Mouse (Mus musculus) heart, postnatal 36 days (tissue): Measurements from ENCODE around the gene Lrfn1. TPM values are rescaled to one million over a fixed set of nuclear protein-coding genes. Genes with fewer than 3 reads are reported as not detected.

Experiments used
- DNase-seq, 2 experiments: peaks; one replicate each; pipeline ENCODE4 v3.0.0; 2021 to 2022
- intact Hi-C: fragments of 180-260 bp; cut with DNase I; formaldehyde crosslinking; loops from one replicate; pipeline ENCODE4 v1.15.1; 2025
- total RNA-seq, 2 experiments: library from RNA; stranded (reverse); gene quantifications; 2 replicates each; pipeline ENCODE4 v1.2.3; 2021

Gene Lrfn1
- total RNA-seq: under 1 TPM; 0.38 to 0.86 TPM

DNA sequence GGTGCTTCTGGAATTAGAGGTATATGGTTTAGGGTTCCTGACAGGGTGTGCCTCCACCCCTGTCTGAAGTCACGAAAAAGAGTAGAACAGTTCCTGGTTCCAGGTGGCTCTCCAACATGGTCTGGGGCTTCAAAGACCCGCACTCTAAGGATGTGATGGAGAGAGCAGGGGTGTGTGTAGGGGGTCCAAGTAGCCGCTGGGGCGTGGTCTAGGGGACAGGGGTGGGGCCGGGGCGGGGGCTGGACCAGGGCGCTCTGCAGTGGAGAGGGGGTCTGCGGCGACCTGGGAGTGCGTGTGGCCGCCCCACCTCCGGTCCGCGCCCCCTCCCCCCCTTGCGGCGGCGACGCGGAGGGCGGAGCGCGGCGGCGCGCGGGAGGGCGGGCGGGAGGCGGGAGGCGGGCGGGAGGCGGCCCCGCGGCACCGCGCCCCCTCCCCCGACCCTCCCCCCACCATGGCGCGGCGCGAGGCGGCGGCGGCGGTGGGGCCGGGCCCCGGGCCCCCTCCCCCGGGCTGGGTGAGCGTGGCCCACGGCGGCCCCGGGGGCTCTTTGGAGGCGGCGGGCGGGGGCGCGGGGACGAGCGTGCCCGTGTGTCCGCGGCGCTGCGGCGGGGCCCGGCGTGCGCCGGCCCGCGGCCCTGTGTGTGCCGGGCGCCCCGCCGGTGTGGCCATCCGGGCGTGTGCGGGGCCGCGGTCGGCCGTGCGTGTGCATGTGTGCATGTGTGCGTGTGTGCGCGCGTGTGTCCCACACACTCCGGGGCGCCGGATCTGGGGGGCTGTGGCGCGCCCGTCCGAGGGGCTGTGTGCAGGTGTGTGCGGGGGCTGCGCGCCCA is at the start of gene Lrfn1:
TSS of gene Lrfn1 (plus strand) at position 450 of the 830 bp plus-strand sequence.
- intact Hi-C loops: no loop called here
- no peak for DNase-seq

DNA sequence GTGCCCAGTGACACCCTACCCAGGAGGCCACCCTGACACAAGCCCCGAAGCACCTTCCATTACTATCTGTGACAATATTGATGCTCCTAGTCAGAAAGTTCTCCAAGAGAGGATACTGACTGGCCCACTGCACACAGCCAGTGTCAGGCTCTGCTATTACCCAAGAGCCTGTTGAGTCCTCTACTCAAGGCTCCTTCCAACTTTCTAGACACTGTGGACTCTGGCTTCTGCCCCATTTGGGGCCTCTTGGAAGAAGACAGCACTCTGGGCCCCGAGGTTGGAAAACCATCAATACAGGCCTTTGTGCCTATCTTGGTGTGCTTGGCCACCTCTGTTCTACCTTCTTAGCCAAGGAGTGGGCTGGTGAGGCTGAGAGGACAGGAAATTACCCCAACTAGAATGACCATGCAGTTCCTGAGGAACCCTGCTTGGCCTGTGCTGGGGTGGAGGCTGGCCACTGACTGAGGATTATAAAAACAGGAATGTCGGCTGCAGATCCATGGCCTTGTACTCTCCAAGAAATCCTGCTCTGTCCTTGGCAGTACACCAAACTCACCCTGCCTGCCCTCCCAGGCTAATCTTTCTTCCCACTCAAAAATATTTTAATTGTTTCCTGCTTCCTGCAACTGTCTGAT is 40.8 kb upstream of the Lrfn1 start:
- peak; percentile 65 for DNase-seq

GRCm38 (mm10) chr7:28412826-28413225 is 39.0 kb upstream of the Lrfn1 start:
- DNase-seq: no peak
- intact Hi-C loops: no loop called here

More for the DNA sequence above, 40.8 kb upstream of the Lrfn1 start:
- intact Hi-C loops: no loop called here

GRCm38 (mm10) chr7:28417368-28417767 is 34.4 kb upstream of the Lrfn1 start:
- intact Hi-C loops: no loop called here

GRCm38 (mm10) chr7:28418096-28418670 is 33.6 kb upstream of the Lrfn1 start:
- intact Hi-C loops: no loop called here
- peak; percentile 61 to 65 for DNase-seq

More at GRCm38 (mm10) chr7:28417368-28417767, 34.4 kb upstream of the Lrfn1 start:
- no peak for DNase-seq

GRCm38 (mm10) chr7:28419416-28419815 is 32.4 kb upstream of the Lrfn1 start:
- DNase-seq: no peak
- intact Hi-C loops: no loop called here

DNA sequence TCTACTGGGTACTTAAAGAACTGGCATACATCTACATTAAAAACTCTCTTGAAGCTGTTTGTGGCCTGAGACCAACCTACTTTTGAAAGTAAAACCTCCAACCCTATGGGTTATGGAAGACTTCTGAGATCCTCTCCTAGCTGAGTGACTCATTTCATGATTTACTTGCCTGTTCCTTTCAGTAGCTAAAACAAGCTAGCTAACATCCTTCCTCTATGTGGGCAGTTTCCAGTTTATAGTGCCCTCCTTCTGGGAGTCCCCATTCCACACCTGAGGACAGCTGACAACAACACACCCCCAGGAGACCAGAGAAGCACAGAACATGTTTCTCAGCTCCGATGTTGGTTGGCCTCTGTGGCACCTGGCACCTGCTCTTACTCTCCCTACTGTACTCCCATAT is 28.8 kb upstream of the Lrfn1 start:
- DNase-seq: no peak
- intact Hi-C loops: no loop called here

- intact Hi-C loops: no loop called here
- DNase-seq: no peak
These were observed 24.0 kb upstream of the Lrfn1 start for GRCm38 (mm10) chr7:28427738-28428137.

DNA sequence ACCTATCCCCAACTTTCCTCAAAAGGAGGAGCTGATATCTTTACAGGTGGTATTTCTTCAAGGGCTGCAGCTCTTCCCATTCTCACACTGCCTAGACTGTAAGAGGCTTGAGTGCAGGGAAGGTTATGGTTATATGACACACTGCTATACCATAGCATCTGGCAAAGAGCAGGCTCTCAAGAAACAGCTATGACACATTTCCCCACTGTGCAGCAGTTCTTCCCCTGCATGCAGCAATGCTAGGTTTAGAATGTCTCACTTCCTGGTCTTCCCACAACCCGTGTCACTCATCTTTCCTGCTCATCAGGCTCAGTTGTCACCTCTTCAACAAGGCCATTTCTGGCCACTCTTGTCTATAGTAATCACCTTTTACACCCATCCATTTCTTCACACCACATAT is 21.3 kb upstream of the Lrfn1 start:
- intact Hi-C loops: no loop called here
- no peak for DNase-seq

GRCm38 (mm10) chr7:28432252-28432651 is 19.5 kb upstream of the Lrfn1 start:
- intact Hi-C loops: no loop called here
- DNase-seq: no peak

DNA sequence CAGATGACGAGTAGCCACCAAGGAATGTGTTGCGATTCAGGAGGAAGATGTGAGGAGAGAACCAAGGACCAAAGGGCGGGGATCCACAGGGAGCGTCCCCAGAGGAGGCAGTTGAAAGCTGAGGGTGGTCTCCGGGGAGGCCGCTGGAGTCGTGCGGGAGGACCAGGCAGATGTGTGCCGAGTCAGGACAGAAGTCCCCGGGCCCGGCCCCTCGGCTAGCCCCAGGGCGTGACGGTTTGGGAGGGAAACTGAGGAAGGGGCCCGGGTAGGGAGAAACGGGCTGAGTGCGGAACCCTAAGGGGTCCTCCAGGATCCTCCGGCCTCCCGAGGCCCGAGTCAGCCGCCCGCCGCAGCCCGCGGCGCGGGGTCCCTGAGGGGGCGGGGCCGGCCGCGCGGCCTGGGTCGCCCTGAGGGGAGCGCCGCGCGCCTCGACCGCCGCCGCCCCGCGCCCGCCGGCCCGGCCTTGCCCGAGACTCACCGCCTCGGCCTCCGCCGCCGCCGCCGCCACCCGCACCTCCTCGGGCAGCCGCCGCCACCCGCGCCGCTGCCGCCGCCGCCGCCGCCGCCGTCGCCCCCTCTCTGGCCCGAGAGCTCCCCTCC is 16.0 kb upstream of the Lrfn1 start:
- DNase-seq: no peak
- intact Hi-C loops: loop anchor here (2.0 kb wide), 2 partner anchors 43 to 165 kb away; partner anchors contain the start of genes Med29 and Paf1

GRCm38 (mm10) chr7:28436271-28436904 is 15.4 kb upstream of the Lrfn1 start:
- intact Hi-C loops: loop anchor here (2.0 kb wide), 1 partner anchor 164 kb away; no protein-coding TSS in a partner anchor
- peak; percentile 99 to 100 for DNase-seq

DNA sequence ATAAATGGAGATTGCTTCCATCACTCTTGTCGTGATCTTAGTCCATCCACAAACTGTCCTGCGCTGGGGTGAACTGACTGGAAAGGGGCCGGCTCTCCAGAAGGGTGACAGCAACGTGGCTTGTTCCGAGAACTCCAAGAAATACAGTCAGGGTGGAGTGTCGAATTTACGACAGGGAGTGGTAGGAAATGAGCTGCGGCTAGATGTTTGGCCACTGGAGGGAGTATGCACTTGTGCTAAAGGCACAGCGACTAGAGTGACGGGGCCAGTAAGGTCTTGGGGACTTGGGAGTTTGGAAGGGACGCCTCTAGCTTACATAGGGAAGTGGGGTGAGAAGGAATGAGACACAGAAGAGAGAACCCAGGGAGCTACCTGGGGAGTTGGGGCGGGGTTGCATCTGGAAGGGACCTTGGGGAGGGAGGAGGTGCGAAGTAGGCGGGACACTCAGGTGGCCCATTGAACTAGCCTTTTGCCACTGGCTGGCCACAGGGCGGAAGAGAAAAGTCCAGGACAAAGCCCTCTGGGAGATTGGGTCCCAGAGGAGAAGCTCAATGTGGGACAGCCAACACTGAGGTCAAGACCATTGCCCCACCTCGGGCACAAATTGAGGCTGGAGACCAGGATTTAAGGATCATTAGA is 14.7 kb upstream of the Lrfn1 start, which contains the start of gene Gmfg:
TSS of gene Gmfg (plus strand) at position 516 of the 639 bp plus-strand sequence.
- intact Hi-C loops: loop anchor here (2.0 kb wide), 1 partner anchor 164 kb away; no protein-coding TSS in a partner anchor

DNA sequence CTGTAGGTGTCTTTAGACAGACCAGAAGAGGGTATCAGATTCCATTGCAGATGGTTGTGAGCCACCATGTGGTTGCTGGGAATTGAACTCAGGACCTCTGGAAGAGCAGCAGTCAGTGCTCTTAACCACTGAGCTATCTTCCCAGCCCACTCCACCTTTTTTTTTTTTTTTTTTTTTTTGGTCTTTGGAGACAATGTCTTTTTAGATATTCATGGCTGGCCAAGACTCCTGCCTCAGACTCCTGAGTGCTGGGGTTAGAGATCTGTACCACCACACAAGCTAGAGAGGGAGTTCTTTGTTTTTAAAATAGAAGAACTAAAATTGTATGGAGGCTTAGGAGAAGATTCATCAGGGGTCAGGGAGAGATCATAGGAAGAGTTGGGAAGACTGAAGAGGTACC is 13.8 kb upstream of the Lrfn1 start:
- intact Hi-C loops: loop anchor here (2.0 kb wide), 1 partner anchor 163 kb away; no protein-coding TSS in a partner anchor
- no peak for DNase-seq

More for the DNA sequence above, 14.7 kb upstream of the Lrfn1 start, which contains the start of gene Gmfg:
- DNase-seq: peak in 1 of 2 experiments; percentile 75

DNA sequence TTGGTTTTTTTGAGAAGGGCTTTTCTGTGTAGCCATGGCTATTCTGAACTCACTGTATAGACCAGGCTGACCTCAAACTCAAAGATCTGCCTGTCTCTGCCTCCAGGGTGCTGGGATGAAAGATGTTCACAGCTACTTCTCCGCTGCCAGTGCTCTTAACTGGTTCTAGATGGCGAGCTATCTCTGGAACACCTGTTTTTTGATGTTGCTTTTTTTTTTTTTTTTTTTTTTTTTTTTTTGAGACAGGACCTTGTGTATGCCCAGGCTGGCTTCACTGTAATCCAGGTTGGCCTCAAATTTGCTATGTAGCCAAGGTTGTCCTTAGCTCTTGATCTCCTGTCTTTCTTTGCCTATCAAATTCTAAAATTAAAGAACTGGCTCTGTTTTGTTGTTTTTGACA is 13.0 kb upstream of the Lrfn1 start:
- no peak for DNase-seq
- intact Hi-C loops: no loop called here

GRCm38 (mm10) chr7:28440739-28441138 is 11.0 kb upstream of the Lrfn1 start:
- DNase-seq: peak; percentile 34 to 38
- intact Hi-C loops: no loop called here

DNA sequence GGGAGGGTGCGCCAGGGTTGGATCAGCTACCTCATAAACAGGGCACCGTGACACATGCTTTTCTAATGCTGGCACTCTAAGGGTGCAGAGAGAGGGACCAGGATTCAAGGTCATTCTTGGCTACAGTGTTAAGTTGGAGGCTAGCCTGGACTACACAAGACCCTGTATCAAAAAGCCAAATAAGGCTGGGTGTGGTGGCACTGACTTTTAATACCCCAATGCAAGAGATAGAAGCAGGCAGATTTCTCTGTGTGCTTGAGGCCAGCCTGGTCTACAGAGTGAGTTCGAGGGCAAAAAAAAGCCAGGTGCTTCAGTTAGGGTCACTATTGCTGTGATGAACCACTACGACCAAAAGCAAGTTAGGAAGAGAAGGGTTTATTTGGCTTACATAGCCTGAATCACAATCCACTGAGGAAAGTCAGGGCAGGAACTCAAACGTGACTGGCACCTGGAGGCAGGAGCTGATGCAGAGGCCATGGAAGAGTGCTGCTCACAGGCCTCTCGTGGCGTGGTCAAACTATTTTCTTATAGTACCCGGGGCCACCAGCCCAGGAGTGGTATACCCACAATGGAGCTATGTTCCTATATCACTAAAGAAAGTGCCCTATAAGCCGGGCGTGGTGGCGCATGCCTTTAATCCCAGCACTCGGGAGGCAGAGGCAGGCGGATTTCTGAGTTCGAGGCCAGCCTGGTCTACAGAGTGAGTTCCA is 9.8 kb upstream of the Lrfn1 start:
- intact Hi-C loops: no loop called here

DNA sequence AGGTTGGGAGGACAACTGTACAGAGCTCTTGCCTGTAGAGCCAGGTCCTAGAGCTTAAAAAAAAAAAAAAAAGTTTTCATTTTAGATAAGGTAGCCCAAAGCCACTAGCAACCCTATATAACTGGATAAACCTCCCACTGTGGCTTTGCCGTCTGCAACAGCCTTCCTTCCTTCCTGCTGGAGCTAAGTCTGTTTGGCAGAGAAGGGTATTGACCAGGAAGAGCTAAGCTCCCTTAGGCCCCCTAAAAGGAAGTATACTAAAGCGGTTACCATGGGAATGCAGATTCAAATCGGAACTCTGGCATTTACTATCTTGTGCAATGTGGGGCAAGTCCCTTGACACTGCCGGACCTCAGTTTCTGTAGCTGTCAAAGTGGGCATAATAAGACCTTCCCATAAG is 9.1 kb upstream of the Lrfn1 start:
- intact Hi-C loops: no loop called here
- DNase-seq: no peak

More for the DNA sequence above, 9.8 kb upstream of the Lrfn1 start:
- no peak for DNase-seq

DNA sequence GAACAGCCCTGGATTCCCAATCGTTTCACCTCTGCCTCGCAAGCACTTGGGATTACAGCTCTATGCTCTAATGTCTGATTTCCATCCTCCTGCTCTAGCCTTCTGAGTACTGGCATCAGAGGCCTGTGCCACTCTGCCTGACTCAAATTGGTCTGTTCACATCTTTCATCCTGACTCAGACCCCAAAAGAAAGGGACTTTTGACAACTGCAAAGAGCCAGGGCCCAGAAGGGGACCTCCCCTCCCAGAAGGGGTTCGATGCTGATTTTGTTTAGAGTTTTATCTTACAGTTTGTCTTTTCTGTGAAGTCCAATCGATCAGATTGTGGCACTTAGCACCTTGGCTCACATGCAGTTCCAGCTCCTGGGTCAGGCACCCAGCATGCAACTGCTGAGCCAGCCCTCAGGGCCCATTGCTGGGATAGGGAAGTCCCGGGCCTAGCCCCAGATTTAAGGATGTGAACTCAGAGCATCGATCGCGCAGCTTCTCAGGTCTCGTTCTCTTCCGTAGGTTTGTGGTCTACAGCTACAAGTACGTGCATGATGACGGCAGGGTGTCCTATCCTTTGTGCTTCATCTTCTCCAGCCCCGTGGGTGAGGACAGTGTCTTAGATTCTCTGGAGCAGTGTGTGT is 7.3 kb upstream of the Lrfn1 start:
- DNase-seq: no peak
- intact Hi-C loops: no loop called here
